Mouse (Mus musculus): ENCODE data around the gene Csnk2b.

Gene Csnk2b

GRCm38 (mm10) chr17:35115046-35116019, 6.5 kb downstream of the Csnk2b start, which contains the start of gene Ly6g5b:
Ly6g5b (minus strand) TSS chr17:35115428.
- peak; percentile 49 for DNase-seq

DNA sequence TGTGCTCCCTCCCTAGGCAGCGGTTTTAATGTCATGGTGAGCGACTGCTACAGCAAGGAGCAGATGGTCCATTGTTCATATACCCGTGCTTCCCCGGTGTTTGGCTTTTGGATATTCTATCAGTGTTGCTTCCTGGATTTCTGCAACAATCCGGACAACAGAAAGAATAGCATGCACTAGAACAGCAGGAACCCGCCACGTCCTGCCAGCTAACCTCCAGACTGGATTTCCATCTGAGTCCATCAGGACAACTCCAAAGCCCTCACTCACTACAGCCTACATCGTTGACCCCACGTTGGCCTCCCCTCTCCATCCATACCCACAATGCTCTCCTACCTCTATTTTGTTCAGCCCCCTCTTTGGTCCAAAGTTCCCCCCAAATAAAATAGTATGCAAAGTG, 10.1 kb downstream of the Csnk2b start:
- DNase-seq, result no peak

DNA sequence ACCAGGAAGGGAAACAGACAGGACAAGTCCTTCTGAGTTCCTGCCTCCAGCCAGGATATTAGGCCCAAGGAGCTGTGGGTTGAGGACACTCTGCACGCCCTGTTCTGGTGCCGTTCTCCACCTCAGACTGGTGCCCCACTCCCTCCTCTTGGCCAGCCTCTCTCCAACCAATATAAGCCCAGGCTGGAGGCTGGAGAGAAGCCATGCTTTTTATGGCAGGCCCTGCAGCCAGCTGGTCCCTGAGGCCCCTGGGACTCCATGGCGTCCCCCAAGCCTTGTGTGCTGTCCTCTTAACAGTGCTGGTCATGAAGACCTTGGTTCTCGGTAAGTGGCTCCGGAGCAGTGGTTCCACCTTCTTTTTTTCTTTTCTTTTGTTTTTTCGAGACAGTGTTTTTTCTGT, 13.8 kb downstream of the Csnk2b start, which contains the start of gene Ly6g5c:
Gene Ly6g5c (plus strand): TSS at position 183 of the 400 bp plus-strand sequence.
- DNase-seq, result no peak

GRCm38 (mm10) chr17:35106522-35106921, 15.3 kb downstream of the Csnk2b start:
- DNase-seq, result no peak

GRCm38 (mm10) chr17:35105740-35106389, 16.0 kb downstream of the Csnk2b start:
- peak; percentile 73 for DNase-seq

DNA sequence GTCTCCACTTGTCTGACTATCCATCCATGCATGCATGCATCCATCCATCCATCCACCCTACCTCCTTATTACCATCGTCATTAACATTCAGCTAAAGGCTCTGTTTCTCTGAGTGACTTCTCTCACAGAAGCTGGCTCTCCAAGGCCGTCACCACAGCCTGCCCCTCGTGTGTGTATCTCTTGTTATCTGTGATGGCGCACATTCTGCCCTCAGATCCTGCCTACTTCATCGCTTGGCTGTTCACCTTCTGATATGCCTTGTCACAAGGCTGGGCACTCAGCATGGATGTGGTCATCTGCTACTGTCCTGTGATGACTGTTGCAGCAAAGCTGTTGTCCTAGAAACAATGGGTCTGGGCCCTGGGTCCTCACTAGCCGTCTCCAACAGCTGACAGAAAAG, 17.1 kb downstream of the Csnk2b start:
- DNase-seq, result no peak

GRCm38 (mm10) chr17:35104079-35104478, 17.8 kb downstream of the Csnk2b start:
- DNase-seq, result no peak

- peak; percentile 69 for DNase-seq
Measured at GRCm38 (mm10) chr17:35103221-35103690, 18.6 kb downstream of the Csnk2b start.

DNA sequence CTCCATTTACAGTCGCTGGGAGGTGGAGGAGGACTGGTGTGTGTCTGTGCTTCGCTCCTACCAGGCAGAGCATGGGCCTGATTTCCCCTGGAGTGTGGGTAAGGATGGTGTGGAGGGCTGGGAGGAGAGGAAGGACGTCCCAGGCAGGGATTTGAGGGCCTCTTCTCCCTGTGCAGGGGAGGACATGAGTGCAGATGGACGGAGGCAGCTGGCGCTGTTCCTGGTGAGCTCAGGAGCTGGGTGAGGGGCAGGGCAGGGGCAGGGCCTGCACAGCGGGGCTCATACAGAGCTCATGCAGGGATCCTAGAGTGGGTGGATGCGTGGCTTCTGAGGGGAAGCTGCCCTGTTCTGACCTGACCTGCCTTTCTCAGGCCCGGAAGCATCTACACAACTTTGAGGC, 19.6 kb downstream of the Csnk2b start:
- no peak for DNase-seq

DNA sequence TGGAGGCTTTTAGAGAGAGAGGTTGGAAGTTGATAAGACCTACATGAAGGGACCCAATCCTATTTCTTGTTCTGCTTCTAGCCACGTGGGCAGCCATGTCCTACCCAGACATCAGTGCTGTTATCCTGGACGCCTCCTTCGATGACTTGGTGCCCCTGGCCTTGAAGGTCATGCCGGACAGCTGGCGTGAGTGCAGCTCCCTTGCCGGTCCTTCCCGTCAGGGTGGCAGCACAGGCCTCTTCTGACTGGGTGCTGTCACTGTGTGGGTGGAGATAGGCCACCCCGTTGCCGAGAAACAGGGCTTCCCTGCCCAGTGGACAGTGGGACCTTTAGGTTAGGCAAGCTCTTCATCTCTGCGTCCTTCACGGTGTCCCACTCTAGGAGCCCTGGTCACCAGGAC, 20.7 kb downstream of the Csnk2b start:
- DNase-seq, result no peak

DNA sequence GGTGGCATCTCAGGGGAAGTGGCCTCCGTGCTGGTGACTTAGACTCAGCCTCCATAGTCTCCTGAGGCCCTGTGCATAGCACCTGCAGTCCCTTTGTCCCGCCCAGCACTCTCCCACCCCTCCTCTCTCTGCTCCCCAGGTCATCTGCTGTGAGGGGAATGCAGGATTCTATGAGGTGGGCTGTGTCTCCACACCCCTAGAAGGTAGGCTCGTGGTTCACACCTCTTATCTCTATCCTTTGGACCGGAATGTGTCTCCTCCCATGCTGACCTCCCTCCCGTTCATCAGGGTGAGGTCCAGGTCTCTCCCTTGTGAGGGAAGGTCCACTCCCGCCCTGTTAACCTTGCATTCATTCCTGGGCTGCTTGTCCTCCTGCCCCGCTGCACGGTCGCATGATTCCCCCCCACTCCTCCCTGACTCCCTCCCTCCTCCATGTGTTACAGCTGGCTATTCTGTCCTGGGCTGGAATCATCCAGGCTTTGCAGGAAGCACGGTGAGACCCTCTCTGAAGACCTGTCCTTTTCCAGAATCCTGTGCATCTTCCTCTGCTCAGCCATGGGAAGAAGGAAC, 21.6 kb downstream of the Csnk2b start:
- DNase-seq, result peak; percentile 61

DNA sequence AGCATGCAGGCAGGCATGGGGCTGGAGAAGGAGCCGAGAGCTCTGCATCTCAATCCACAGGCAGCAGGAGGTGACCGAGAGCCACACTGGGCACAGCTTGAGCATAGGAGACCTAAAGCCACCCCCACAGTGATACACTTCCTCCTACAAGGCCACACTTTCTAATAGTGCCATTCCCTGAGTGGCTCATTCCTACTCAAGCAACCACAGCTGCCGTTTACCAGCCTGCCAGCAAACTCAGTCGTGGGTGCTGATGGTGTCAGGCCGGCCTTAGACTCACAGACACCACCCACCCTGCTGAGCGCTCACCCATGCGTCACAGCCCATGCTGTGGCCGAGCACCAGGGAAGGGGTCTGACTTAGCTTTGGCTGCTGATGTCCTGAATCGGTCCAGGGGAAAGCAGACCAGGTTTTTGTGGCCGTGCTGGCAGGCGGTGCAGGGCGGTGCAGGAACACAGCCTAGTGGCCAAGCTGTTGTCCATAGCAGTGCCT, 24.6 kb downstream of the Csnk2b start:
- peak; percentile 60 for DNase-seq

DNA sequence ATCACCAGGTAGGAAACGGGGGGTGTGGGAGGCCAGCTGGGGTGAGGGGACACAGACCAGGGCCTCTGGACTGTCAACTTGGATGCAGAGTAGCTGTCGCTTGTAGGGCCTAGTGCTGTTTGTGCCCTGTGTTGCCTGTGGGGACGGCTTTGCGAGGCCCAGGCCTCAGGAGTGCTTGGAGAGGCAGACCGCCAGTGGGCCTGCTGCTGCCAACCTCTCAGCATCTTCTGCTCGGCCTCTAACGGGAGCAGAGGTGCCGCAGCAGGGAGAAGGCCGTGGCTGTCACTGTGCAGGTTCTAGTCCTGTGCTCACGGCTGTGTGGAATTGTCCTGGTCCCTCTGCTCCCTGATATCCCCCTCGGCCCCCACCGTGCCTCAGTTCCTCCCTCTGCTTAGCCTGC, 25.3 kb downstream of the Csnk2b start:
- DNase-seq, result no peak

- DNase-seq, result no peak
Measured at GRCm38 (mm10) chr17:35094475-35095365, 27.1 kb downstream of the Csnk2b start.

DNA sequence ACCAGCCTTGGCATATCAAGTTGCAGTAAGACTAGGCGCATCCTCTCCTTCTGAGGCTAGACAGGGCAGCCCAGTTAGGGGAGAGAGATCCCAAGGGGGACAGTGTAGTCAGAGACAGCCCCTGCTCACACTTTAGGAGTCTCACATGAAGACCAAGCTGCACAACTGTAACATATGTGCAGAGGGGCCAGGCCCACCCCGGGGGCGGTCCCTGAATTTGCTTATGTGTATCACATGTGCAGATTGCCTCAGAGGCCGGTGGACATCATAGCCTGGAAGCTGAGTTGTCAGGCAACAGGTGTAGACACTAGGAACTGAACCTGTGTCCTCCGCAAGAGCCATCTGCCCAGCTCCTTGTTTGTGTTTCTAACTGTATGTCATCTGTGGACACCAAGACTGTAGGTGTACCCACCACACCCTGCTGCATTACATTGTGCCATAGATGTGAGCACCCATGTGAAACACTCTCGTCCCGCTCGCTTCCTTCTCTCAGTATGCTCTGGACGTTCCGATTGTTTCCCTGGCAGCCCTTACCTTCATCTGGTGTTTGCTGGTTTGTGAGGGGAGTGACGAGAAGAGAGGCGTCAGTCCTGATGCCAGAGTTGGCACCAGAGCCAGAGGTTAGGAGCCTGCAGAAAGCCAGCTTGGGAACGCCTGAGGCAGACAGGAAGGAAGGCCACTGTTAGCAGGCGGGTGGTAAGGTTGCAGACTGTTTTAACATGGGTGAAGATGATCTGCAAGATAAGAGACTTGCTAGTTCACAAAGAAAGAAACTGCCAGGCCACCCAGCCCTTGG, 29.3 kb downstream of the Csnk2b start:
- no peak for DNase-seq

GRCm38 (mm10) chr17:35090166-35090932, 31.5 kb downstream of the Csnk2b start:
- DNase-seq, result no peak

- peak; percentile 97 for DNase-seq
Measured at GRCm38 (mm10) chr17:35088825-35089644, 32.8 kb downstream of the Csnk2b start, which contains the start of gene Abhd16a. Abhd16a (plus strand) TSS chr17:35089263.

GRCm38 (mm10) chr17:35088151-35088550, 33.7 kb downstream of the Csnk2b start:
- DNase-seq, result no peak

DNA sequence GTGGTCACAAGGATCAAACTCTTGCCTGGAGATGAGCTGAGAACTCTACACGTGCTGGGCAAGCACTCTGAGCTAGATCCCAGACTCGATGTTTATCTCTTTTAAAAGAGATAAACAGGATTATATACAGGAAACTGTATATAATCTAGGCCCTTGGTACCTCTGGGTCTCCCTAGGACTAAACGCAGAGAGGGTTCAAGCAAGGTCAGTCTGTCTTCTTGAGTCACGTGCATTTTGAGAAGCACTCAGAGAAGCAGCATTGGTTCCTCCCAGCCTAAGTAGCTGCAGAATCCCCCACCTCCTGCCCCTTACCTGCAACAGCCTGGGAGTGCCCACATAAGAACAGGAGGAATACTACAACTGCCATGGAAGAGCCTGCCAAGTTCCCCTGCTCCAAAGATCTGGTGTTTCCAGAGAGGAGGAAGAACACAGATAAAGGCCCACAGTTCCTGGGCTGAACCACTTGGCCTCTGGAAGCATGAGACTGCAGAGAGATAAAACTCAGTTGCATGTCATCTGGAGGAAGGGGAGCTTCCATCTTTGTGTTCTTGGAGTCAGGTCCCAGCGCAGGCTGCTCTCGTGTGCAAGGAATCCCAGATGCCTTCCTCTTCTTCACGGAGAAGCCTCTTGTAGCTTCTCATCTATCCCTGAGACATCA, 36.5 kb downstream of the Csnk2b start, which contains the start of gene Ly6g6f:
Gene Ly6g6f (minus strand): TSS at position 403 of the 658 bp plus-strand sequence.
- DNase-seq, result no peak
